Mouse (Mus musculus): ENCODE measurements at regions not wholly inside any gene's neighbourhood (a gene's known extent, or its start where the extent isn't known, plus 50 kb on each side); places are given as distances from the start of the nearest gene placed in this dataset.

DNA sequence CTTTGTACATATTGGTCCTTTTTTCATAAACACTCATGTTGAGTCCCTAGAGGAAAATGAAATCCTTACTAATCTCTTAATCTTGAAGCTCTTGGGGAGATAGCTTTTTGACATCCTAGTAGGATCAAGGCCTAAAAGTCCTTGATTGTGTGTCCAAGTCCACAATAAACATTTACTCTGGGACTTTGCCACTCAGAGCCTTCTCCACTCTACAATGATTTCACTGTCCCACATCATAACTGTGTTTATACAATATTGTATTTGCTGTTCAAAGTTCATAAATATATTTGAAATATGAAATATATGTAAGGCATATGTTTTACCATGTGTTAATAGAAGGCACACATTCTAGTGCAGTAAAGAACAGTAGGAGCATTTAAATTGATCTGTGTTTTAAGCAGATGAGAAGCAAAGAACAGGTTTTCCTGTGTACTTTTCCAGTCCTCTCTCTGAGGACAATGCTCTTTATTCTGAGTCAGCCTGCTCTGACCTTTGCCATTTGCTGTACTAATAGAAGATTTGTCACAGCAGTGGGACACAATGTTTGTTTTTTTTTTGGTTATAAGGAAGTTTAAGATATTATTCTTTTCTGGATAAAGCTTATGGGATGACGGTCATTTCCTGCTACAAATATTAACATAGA, 130.7 kb upstream of the Gprin3 start:
- DNase-seq, result no peak

GRCm38 (mm10) chr6:59537025-59537424, 110.9 kb upstream of the Gprin3 start:
- DNase-seq, result no peak

- DNase-seq, result no peak
Measured at GRCm38 (mm10) chr6:59524940-59525265, 98.8 kb upstream of the Gprin3 start.

- DNase-seq, result no peak
Measured at GRCm38 (mm10) chr6:59524095-59524939, 98.2 kb upstream of the Gprin3 start.

DNA sequence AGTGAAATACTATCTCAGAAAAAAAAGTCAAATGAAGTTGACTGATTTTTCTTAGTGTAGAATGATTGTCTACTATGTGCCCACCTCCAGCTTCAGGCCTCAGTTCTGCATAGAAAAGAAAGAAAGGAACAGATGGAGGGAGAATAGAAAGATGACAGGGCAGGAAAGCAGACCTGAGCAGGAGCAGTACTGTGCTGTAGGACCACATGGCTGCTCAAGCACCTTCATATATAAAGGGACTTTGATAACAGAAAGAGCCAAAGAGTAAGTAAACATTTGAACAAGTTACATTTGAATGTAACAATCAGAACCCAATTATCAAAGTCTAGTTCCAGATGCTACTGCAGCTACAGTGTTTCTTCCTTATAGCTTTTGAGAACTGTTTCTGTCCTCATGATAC, 96.9 kb upstream of the Gprin3 start:
- no peak for DNase-seq

GRCm38 (mm10) chr6:59500818-59501217, 74.7 kb upstream of the Gprin3 start:
- no peak for DNase-seq

DNA sequence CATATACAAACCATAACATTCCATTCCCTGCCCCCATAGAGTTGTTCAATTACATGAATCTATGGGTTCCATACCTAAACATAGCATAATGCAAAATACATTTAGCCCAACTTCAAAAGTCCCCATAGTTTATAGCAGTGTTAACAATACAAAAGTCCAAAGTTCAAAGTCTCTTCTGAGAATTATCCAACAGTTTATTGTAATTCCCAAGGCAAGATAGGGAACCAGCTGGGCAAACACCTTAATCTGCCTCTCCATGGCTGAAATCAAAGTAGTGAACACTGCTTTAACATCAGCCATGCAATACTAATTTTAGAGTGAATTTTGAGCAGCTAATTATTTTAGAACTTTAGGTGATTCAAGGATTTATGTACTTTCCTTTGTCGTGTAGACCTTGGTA, 72.7 kb upstream of the Gprin3 start:
- DNase-seq, result no peak

DNA sequence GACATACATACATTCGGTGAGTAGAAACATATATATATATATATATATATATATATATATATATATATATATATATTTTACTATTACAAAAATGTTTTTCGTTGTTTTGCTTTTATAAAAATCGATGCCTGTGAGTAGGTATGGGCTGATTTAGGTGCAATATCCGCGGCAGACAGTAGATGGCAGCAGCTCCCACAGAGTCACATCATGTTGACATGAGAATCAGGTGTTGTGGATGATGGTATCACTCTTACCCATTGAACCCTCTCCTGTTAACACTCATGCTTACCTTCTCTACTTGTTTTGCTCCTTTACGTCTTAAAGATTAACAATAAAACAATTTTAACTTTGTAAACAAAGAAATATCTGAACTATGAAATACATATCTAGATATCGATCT, 72.0 kb upstream of the Gprin3 start:
- peak; percentile 77 for DNase-seq

DNA sequence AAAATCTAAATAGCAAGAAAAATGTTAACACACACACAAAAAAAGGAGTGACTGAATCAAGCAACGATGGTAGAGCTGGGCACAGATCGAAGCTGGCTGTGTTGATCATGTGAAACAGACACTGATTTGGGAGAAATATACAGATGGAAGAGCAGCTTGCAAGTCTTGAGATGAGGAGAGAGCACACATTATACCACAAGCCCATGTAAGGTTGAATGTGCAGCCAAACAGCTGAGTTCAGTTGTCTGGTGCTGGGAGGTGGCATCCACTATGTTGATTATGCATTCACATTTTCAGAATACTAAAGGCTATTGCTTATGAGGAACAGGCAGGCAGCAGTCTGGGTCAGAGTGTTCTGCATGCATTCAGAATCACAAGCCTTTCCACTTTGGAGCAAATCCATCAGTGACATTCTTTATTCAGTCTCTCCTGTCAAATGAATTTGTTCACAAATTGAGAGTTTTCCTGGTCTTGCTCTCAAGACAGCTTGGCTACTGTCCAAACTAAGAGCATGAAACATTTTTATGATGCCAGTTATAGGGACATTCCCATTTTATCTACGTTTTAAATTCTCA, 63.0 kb upstream of the Gprin3 start:
- no peak for DNase-seq

GRCm38 (mm10) chr6:59488386-59488785, 62.3 kb upstream of the Gprin3 start:
- no peak for DNase-seq

- no peak for DNase-seq
Measured at GRCm38 (mm10) chr6:59484004-59484403, 57.9 kb upstream of the Gprin3 start.

DNA sequence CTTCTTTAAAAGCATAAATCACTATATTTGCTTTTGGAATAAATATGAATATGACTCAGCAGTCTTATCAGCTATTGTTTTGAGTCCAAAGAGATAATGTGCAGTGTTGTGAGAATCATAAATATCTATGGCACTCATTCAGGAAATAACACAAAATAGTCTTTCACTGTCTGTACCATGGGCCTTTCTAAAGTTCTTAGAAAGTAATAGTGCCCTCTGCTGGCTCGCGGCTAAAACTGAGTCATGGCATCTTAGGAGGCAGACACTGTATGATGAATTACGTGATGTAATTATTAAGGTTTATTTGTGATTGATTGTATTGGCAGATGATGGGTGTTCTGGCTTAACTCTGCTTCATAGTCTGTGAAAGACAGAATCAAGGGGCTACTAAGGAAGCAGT, 57.5 kb upstream of the Gprin3 start:
- DNase-seq, result peak; percentile 56
